Mouse (Mus musculus): Measurements from ENCODE around the gene Gjb3. TPM values are rescaled to one million over a fixed set of nuclear protein-coding genes. Genes with fewer than 3 reads are reported as not detected.

Gene Gjb3
- polyA plus RNA-seq, 1 experiment from 2014 or later, result 3.5 TPM

- Histone ChIP-seq H3K36me3 (no peaks in the 10 kb centered on the region), H3K4me1 (peaks cover 21% of the 10 kb centered on the region), H3K9ac (no peak overlapping the region), H3K27me3 (peaks cover 9% of the 10 kb centered on the region; the same call in 1 of the 2 replicates), H3K4me3 (no peak overlapping the region), H3K27ac (no peak overlapping the region), H3K9me3 (no peaks in the 10 kb centered on the region), H3K4me2 (replicated peaks) (no peak overlapping the region)
- ATAC-seq (ENCODE audit: low FRiP score, low read depth), result no peak
- WGBS, result 90% methylated on average over 3 of the region's 3 CpGs
Measured at GRCm38 (mm10) chr4:127362520-127362919, 31.9 kb upstream of the Gjb3 start.

GRCm38 (mm10) chr4:127358018-127358417 is 27.4 kb upstream of the Gjb3 start, which contains the start of gene Gjb5:
Gene Gjb5 (minus strand): TSS chr4:127358181.
- Histone ChIP-seq H3K4me2 (replicated peaks) (peak within 1 kb of the TSS; percentile 34), H3K27me3 (peaks cover 9% of the 10 kb centered on the region; the same call in 1 of the 2 replicates), H3K9me3 (no peaks in the 10 kb centered on the region), H3K36me3 (no peaks in the 10 kb centered on the region), H3K4me1 (peaks cover 27% of the 10 kb centered on the region), H3K4me3 (peak within 1 kb of the TSS; percentile 7; the same call in 1 of the 2 replicates), H3K27ac (no peak within 1 kb of the TSS), H3K9ac (no peak within 1 kb of the TSS)
- WGBS, result 22% methylated on average over 5 of the region's 5 CpGs
- no peak; the same call in 1 of the 2 replicates for ATAC-seq (ENCODE audit: low FRiP score, low read depth)

GRCm38 (mm10) chr4:127354506-127355485 is 24.2 kb upstream of the Gjb3 start:
- WGBS, result 48% methylated on average over 15 of the region's 15 CpGs
- Histone ChIP-seq H3K36me3 (no peaks in the 10 kb centered on the region), H3K4me1 (peaks cover 33% of the 10 kb centered on the region), H3K9me3 (no peaks in the 10 kb centered on the region), H3K4me3 (no peak overlapping the region), H3K4me2 (replicated peaks) (no peak overlapping the region), H3K27me3 (peaks cover 7% of the 10 kb centered on the region; the same call in 1 of the 2 replicates), H3K27ac (no peak overlapping the region), H3K9ac (no peak overlapping the region)
- ATAC-seq (ENCODE audit: low FRiP score, low read depth), result no peak

- ATAC-seq (ENCODE audit: low FRiP score, low read depth), result no peak
- Histone ChIP-seq H3K4me1 (peaks cover 29% of the 10 kb centered on the region), H3K36me3 (no peaks in the 10 kb centered on the region), H3K27me3 (no peaks in the 10 kb centered on the region), H3K4me2 (replicated peaks) (no peak within 1 kb of the TSS), H3K9me3 (no peaks in the 10 kb centered on the region), H3K9ac (no peak within 1 kb of the TSS), H3K4me3 (no peak within 1 kb of the TSS), H3K27ac (no peak within 1 kb of the TSS)
- WGBS, result 46% methylated on average over 8 of the region's 8 CpGs
Measured at GRCm38 (mm10) chr4:127353951-127354438, 23.4 kb upstream of the Gjb3 start, which contains the start of gene Gjb4. Gene Gjb4 (minus strand): TSS chr4:127354081.

GRCm38 (mm10) chr4:127352594-127352993 is 21.9 kb upstream of the Gjb3 start:
- no peak overlapping the region for H3K9ac ChIP-seq
- no peak overlapping the region for H3K4me2 ChIP-seq (replicated peaks)
- peaks cover 23% of the 10 kb centered on the region for H3K4me1 ChIP-seq
- no peaks in the 10 kb centered on the region for H3K27me3 ChIP-seq
- 49% methylated on average over 1 of the region's 1 CpGs for WGBS
- ATAC-seq (ENCODE audit: low FRiP score, low read depth), result no peak
- H3K9me3 ChIP-seq, result no peaks in the 10 kb centered on the region
- no peak overlapping the region for H3K4me3 ChIP-seq
- H3K36me3 ChIP-seq, result no peaks in the 10 kb centered on the region
- no peak overlapping the region for H3K27ac ChIP-seq

- H3K9me3 ChIP-seq, result no peaks in the 10 kb centered on the region
- no peak overlapping the region for H3K4me2 ChIP-seq (replicated peaks)
- WGBS, result 66% methylated on average over 4 of the region's 4 CpGs
- no peak overlapping the region for H3K27ac ChIP-seq
- no peak for ATAC-seq (ENCODE audit: low FRiP score, low read depth)
- no peaks in the 10 kb centered on the region for H3K36me3 ChIP-seq
- H3K4me3 ChIP-seq, result no peak overlapping the region
- no peaks in the 10 kb centered on the region for H3K27me3 ChIP-seq
- H3K4me1 ChIP-seq, result peaks cover 15% of the 10 kb centered on the region
- no peak overlapping the region for H3K9ac ChIP-seq
Measured at GRCm38 (mm10) chr4:127349560-127350300, 19.1 kb upstream of the Gjb3 start.

- ATAC-seq (ENCODE audit: low FRiP score, low read depth), result no peak
- WGBS, result 88% methylated on average over 5 of the region's 5 CpGs
Measured at GRCm38 (mm10) chr4:127345000-127345399, 14.4 kb upstream of the Gjb3 start.

GRCm38 (mm10) chr4:127341372-127341771 is 10.7 kb upstream of the Gjb3 start:
- H3K36me3 ChIP-seq, result no peaks in the 10 kb centered on the region
- no peak overlapping the region for H3K27ac ChIP-seq
- no peaks in the 10 kb centered on the region for H3K9me3 ChIP-seq
- H3K27me3 ChIP-seq, result no peaks in the 10 kb centered on the region
- no peak overlapping the region for H3K4me2 ChIP-seq (replicated peaks)
- no peak overlapping the region for H3K4me3 ChIP-seq
- no peak for ATAC-seq (ENCODE audit: low FRiP score, low read depth)
- H3K9ac ChIP-seq, result no peak overlapping the region
- H3K4me1 ChIP-seq, result no peaks in the 10 kb centered on the region
- 45% methylated on average over 6 of the region's 6 CpGs for WGBS

More at GRCm38 (mm10) chr4:127345000-127345399, 14.4 kb upstream of the Gjb3 start:
- no peaks in the 10 kb centered on the region for H3K27me3 ChIP-seq
- no peak overlapping the region for H3K4me2 ChIP-seq (replicated peaks)
- H3K9me3 ChIP-seq, result no peaks in the 10 kb centered on the region
- no peaks in the 10 kb centered on the region for H3K36me3 ChIP-seq
- no peak overlapping the region for H3K27ac ChIP-seq
- no peak overlapping the region for H3K4me3 ChIP-seq
- no peak overlapping the region for H3K9ac ChIP-seq
- H3K4me1 ChIP-seq, result no peaks in the 10 kb centered on the region

GRCm38 (mm10) chr4:127337668-127338067 is 7.0 kb upstream of the Gjb3 start:
- no peak overlapping the region for H3K4me2 ChIP-seq (replicated peaks)
- peaks cover 16% of the 10 kb centered on the region for H3K27me3 ChIP-seq
- no peak overlapping the region for H3K9ac ChIP-seq
- H3K4me1 ChIP-seq, result no peaks in the 10 kb centered on the region
- ATAC-seq (ENCODE audit: low FRiP score, low read depth), result no peak
- no peak overlapping the region for H3K27ac ChIP-seq
- WGBS, result 77% methylated on average over 5 of the region's 5 CpGs
- H3K4me3 ChIP-seq, result no peak overlapping the region
- H3K9me3 ChIP-seq, result no peaks in the 10 kb centered on the region
- H3K36me3 ChIP-seq, result no peaks in the 10 kb centered on the region

GRCm38 (mm10) chr4:127334870-127335504 is 4.3 kb upstream of the Gjb3 start:
- Histone ChIP-seq H3K36me3 (no peaks in the 10 kb centered on the region), H3K4me1 (peaks cover 11% of the 10 kb centered on the region), H3K27ac (no peak overlapping the region), H3K9me3 (no peaks in the 10 kb centered on the region), H3K9ac (no peak overlapping the region), H3K4me2 (replicated peaks) (no peak overlapping the region), H3K4me3 (no peak overlapping the region), H3K27me3 (peaks cover 43% of the 10 kb centered on the region)
- 20% methylated on average over 5 of the region's 5 CpGs for WGBS
- ATAC-seq (ENCODE audit: low FRiP score, low read depth), result no peak

- Histone ChIP-seq H3K27me3 (peaks cover 78% of the 10 kb centered on the region), H3K9ac (no peak overlapping the region), H3K4me2 (replicated peaks) (peak overlapping the region; percentile 53; the same call in 1 of the 2 replicates), H3K9me3 (no peaks in the 10 kb centered on the region), H3K27ac (no peak overlapping the region), H3K4me3 (no peak overlapping the region), H3K36me3 (no peaks in the 10 kb centered on the region), H3K4me1 (peaks cover 15% of the 10 kb centered on the region)
- 19% methylated on average over 13 of the region's 13 CpGs for WGBS
- no peak for ATAC-seq (ENCODE audit: low FRiP score, low read depth)
Measured at GRCm38 (mm10) chr4:127331171-127331570, 527 bp upstream of the Gjb3 start.
